Mouse (Mus musculus): ENCODE data around the gene Ppp1r14a. TPM values are rescaled to one million over a fixed set of nuclear protein-coding genes. Genes with fewer than 3 reads are reported as not detected.

Ppp1r14a gene
- polyA plus RNA-seq, 1 experiment = 22.1 TPM

GRCm38 (mm10) chr7:29303738-29304462 is 14.8 kb downstream of the Ppp1r14a start, which contains the start of gene Dpf1:
TSS of gene Dpf1 (plus strand) at chr7:29303951.
- Histone ChIP-seq H3K27ac (ENCODE audit: insufficient read depth, low read length) (no peak within 1 kb of the TSS), H3K4me3 (ENCODE audit: low read depth, low read length) (peak within 1 kb of the TSS; percentile 81), H3K9me3 (replicated peaks; ENCODE audit: control insufficient read depth, insufficient read depth, low read length, poor library complexity, severe bottlenecking) (no peaks in the 10 kb centered on the region), H3K4me1 (ENCODE audit: control insufficient read depth, insufficient read depth, low read length) (peaks cover 6% of the 10 kb centered on the region), H3K9ac (ENCODE audit: low read depth, poor library complexity, severe bottlenecking) (peak within 1 kb of the TSS; percentile 65), H3K27me3 (ENCODE audit: control insufficient read depth, insufficient read depth, low read length, poor library complexity, severe bottlenecking) (no peaks in the 10 kb centered on the region), H3K36me3 (ENCODE audit: control insufficient read depth, insufficient read depth, low read length, poor library complexity, severe bottlenecking) (no peaks in the 10 kb centered on the region)
- TF ChIP-seq POLR2A (IDR thresholded peaks at IDR 0.05; ENCODE audit: insufficient read depth, low read length) (no peak), EP300 (IDR thresholded peaks at IDR 0.05; ENCODE audit: insufficient read depth, low read depth, low read length) (no peak), CTCF (IDR thresholded peaks at IDR 0.05; ENCODE audit: low read depth, low read length) (no peak)

GRCm38 (mm10) chr7:29304463-29305262 is 15.6 kb downstream of the Ppp1r14a start:
- H3K27ac ChIP-seq (ENCODE audit: insufficient read depth, low read length) = no peak overlapping the region
- H3K36me3 ChIP-seq (ENCODE audit: control insufficient read depth, insufficient read depth, low read length, poor library complexity, severe bottlenecking) = no peaks in the 10 kb centered on the region

GRCm38 (mm10) chr7:29305263-29305988 is 16.3 kb downstream of the Ppp1r14a start:
- Histone ChIP-seq H3K36me3 (ENCODE audit: control insufficient read depth, insufficient read depth, low read length, poor library complexity, severe bottlenecking) (no peaks in the 10 kb centered on the region), H3K4me1 (ENCODE audit: control insufficient read depth, insufficient read depth, low read length) (peaks cover 6% of the 10 kb centered on the region), H3K9me3 (replicated peaks; ENCODE audit: control insufficient read depth, insufficient read depth, low read length, poor library complexity, severe bottlenecking) (no peaks in the 10 kb centered on the region), H3K4me3 (ENCODE audit: low read depth, low read length) (peak overlapping the region; percentile 15; the same call in 1 of the 2 replicates), H3K9ac (ENCODE audit: low read depth, poor library complexity, severe bottlenecking) (no peak overlapping the region), H3K27me3 (ENCODE audit: control insufficient read depth, insufficient read depth, low read length, poor library complexity, severe bottlenecking) (no peaks in the 10 kb centered on the region), H3K27ac (ENCODE audit: insufficient read depth, low read length) (peak overlapping the region; percentile 38)
- TF ChIP-seq EP300 (IDR thresholded peaks at IDR 0.05; ENCODE audit: insufficient read depth, low read depth, low read length) (no peak), CTCF (IDR thresholded peaks at IDR 0.05; ENCODE audit: low read depth, low read length) (peak; percentile 1)

More at GRCm38 (mm10) chr7:29304463-29305262, 15.6 kb downstream of the Ppp1r14a start:
- no peaks in the 10 kb centered on the region for H3K27me3 ChIP-seq (ENCODE audit: control insufficient read depth, insufficient read depth, low read length, poor library complexity, severe bottlenecking)
- no peaks in the 10 kb centered on the region for H3K9me3 ChIP-seq (replicated peaks; ENCODE audit: control insufficient read depth, insufficient read depth, low read length, poor library complexity, severe bottlenecking)
- peaks cover 6% of the 10 kb centered on the region for H3K4me1 ChIP-seq (ENCODE audit: control insufficient read depth, insufficient read depth, low read length)
- H3K4me3 ChIP-seq (ENCODE audit: low read depth, low read length) = peak overlapping the region; percentile 81
- peak overlapping the region; percentile 65 for H3K9ac ChIP-seq (ENCODE audit: low read depth, poor library complexity, severe bottlenecking)
- TF ChIP-seq CTCF (IDR thresholded peaks at IDR 0.05; ENCODE audit: low read depth, low read length) (no peak), POLR2A (IDR thresholded peaks at IDR 0.05; ENCODE audit: insufficient read depth, low read length) (no peak), EP300 (IDR thresholded peaks at IDR 0.05; ENCODE audit: insufficient read depth, low read depth, low read length) (0 out of 2 replicates have a peak, but pooled peaks have one; percentile 60)

- Histone ChIP-seq H3K9ac (ENCODE audit: low read depth, poor library complexity, severe bottlenecking) (no peak overlapping the region), H3K36me3 (ENCODE audit: control insufficient read depth, insufficient read depth, low read length, poor library complexity, severe bottlenecking) (no peaks in the 10 kb centered on the region), H3K9me3 (replicated peaks; ENCODE audit: control insufficient read depth, insufficient read depth, low read length, poor library complexity, severe bottlenecking) (no peaks in the 10 kb centered on the region), H3K27me3 (ENCODE audit: control insufficient read depth, insufficient read depth, low read length, poor library complexity, severe bottlenecking) (no peaks in the 10 kb centered on the region), H3K4me3 (ENCODE audit: low read depth, low read length) (no peak overlapping the region), H3K4me1 (ENCODE audit: control insufficient read depth, insufficient read depth, low read length) (peaks cover 6% of the 10 kb centered on the region), H3K27ac (ENCODE audit: insufficient read depth, low read length) (peak overlapping the region; percentile 38; the same call in 1 of the 2 replicates)
- TF ChIP-seq EP300 (IDR thresholded peaks at IDR 0.05; ENCODE audit: insufficient read depth, low read depth, low read length) (no peak), CTCF (IDR thresholded peaks at IDR 0.05; ENCODE audit: low read depth, low read length) (no peak), POLR2A (IDR thresholded peaks at IDR 0.05; ENCODE audit: insufficient read depth, low read length) (no peak)
Observed at GRCm38 (mm10) chr7:29306108-29306507, 17.0 kb downstream of the Ppp1r14a start.

GRCm38 (mm10) chr7:29306619-29307018 is 17.5 kb downstream of the Ppp1r14a start:
- H3K9me3 ChIP-seq (replicated peaks; ENCODE audit: control insufficient read depth, insufficient read depth, low read length, poor library complexity, severe bottlenecking) = no peaks in the 10 kb centered on the region
- H3K27me3 ChIP-seq (ENCODE audit: control insufficient read depth, insufficient read depth, low read length, poor library complexity, severe bottlenecking) = no peaks in the 10 kb centered on the region
- no peak for TF ChIP-seq POLR2A (IDR thresholded peaks at IDR 0.05; ENCODE audit: insufficient read depth, low read length)
- peak; percentile 19 for TF ChIP-seq CTCF (IDR thresholded peaks at IDR 0.05; ENCODE audit: low read depth, low read length)
- no peak for TF ChIP-seq EP300 (IDR thresholded peaks at IDR 0.05; ENCODE audit: insufficient read depth, low read depth, low read length)
- no peak overlapping the region for H3K4me3 ChIP-seq (ENCODE audit: low read depth, low read length)
- peaks cover 6% of the 10 kb centered on the region for H3K4me1 ChIP-seq (ENCODE audit: control insufficient read depth, insufficient read depth, low read length)
- no peak overlapping the region for H3K9ac ChIP-seq (ENCODE audit: low read depth, poor library complexity, severe bottlenecking)
- H3K27ac ChIP-seq (ENCODE audit: insufficient read depth, low read length) = no peak overlapping the region
- H3K36me3 ChIP-seq (ENCODE audit: control insufficient read depth, insufficient read depth, low read length, poor library complexity, severe bottlenecking) = no peaks in the 10 kb centered on the region
